Mouse (Mus musculus) left cerebral cortex, postnatal 4 days (tissue): ENCODE measurements around the gene Slit1. TPM values are rescaled to one million over a fixed set of nuclear protein-coding genes. Genes with fewer than 3 reads are reported as not detected.

Experiments
- DNase-seq: peaks from one replicate; pipeline ENCODE4 v3.0.0-alpha.2; 2022
- intact Hi-C: fragments of 180-260 bp; cut with DNase I; formaldehyde crosslinking; loops from one replicate; pipeline ENCODE4 v1.15.1; 2025
- total RNA-seq, 2 experiments: library from RNA; stranded (reverse); gene quantifications; 2 replicates each; pipeline ENCODE4 v1.2.3; 2021

Gene Slit1
- total RNA-seq, 2 experiments from 2014 or later: 56.8 to 70.8 TPM

DNA sequence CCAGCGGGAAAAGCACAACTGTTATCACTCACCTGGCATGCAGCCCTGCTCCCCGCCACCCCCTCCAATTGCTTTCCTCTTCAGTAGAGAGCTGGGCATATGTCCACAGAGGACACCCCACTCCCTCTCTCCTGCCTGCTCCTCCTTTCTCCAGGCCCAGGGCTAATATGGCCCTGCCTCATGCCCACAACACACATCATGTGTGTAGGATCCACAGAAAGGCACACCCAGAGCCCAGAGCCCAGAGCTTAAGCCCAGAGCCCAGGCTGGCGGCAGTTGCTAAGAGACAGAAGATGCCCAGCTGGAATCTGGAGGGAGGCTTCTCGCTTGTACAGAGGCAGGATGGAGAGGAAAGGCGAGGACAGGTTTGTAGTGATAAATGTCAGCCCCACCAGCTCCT, 49.7 kb downstream of the Slit1 start:
- intact Hi-C loops: no loop called here
- peak; percentile 48 for DNase-seq

DNA sequence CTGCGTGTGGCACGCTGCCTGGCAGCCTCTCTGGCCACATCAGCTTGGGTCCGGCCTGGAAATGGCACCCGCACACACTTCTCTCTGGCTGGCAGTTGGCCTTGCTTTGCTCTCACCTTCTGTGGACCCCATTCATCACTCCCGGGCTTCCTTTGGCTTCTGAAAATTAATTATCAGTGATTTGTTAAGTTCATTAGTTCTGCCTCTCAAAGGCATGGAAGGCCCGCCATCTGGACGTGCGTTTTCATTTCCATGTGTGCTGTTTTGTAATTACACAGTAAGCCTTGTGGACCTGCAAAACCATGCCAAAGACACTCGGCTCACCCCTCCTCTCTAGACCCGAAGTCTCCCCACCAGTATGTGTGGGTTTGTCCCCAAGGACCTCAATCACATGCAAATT, 53.4 kb downstream of the Slit1 start:
- intact Hi-C loops: no loop called here
- peak; percentile 73 for DNase-seq

DNA sequence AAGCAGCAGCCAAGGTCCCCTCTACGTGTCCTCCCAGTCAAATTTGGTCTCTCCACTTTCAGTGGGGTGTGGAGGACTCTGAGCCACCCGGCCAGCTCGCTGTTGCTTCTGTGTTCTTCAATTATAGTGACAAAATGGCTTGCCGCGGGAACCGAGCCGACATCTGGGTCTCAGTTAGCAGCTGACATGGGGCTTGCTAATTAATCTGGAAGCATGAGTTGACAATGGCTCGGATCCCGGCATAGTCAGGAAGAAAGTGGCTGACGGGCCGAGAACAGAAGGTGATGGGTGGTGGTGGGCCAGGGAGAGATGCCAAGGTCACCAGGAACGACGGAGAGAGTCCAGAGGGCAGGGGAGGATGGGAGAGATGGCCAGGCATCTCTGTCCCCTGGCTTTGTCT, 55.2 kb downstream of the Slit1 start:
- peak; percentile 88 for DNase-seq
- intact Hi-C loops: no loop called here

DNA sequence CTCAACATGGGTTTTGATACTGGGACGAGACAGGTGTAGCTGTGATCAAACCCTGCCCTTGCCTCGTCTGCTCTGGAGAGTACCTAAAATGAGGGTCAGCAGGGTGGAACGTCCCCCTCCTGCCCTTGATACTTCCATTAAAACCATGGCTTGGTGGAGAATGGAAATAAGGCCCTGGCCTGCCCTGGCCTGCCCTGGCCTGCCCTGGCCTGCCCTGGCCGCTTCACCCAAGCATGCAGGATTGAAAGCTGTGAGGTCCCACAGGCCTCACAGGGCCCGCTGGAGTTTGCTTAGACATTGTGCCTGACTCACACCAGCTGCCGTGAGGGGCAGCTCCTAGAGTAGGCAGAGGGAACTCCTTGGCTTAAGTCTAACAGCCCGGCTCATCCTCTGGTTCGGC, 55.6 kb downstream of the Slit1 start:
- intact Hi-C loops: no loop called here
- no peak for DNase-seq

DNA sequence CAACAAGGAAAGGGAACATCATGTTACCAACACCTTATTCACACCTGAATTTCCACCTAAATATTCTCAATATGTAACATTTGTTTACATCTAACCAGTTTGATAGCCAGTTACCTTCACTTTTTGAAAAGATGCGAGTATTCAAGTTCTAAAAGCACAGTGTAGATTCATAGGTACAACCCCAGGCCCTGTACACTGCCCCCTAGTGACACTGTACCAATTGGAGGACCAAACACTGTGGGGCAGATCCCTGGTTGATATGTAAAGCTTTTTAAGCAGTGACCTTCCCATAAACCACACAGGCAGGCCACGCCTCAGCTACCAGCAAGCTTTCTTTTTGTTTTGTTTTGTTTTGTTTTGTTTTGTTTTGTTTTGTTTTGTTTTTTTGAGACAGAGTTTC, 57.3 kb downstream of the Slit1 start:
- intact Hi-C loops: no loop called here
- no peak for DNase-seq

DNA sequence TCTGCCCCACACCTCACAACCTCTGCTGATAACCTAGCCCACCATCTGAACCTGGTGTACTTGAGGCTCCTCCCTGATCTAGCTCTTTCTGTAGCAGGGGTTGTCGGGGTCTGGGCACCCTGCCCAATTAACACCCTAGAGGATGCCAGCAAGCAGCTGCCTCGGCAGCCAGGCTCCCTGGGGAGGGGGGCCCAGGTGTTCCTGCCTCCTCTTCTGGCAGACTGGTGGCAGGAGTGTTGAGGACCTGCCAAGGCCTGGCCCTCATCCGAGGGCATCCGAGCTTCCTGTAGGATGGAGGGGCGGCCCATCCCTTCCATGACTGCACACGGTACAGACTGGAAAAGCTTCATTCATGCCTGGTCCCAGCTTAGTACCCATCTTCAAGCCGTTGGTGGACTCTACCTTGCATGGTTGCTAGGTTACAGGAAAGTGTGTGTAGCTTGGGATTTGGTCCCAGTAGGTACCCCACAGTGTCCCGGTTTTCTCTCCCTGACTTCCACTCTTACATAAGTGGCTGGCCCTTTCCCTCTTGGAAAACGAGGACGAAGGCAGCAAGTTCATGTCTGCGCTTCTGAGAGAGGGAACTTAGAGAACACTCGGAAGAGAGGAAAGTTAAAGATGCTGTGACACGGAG, 57.9 kb downstream of the Slit1 start:
- intact Hi-C loops: no loop called here
- peak; percentile 93 for DNase-seq

DNA sequence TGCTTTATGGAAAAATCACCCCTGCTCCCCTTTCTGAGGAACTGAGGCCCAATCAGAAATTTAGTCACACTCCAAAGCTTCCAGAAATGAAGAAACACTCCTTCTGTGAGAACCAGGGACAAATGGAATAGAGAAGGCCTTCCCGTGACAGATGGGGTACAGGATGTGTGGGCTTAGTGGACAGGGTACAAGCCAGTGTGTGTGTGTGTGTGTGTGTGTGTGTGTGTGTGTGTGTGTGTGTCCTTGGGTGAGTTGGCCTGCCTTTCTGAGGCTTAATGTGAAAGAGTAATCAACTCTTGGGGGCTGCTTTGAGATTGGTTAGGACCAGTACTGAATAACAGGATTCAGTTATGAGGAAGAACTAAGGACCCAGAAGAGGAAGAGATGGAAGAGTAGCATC, 58.6 kb downstream of the Slit1 start:
- DNase-seq: no peak

DNA sequence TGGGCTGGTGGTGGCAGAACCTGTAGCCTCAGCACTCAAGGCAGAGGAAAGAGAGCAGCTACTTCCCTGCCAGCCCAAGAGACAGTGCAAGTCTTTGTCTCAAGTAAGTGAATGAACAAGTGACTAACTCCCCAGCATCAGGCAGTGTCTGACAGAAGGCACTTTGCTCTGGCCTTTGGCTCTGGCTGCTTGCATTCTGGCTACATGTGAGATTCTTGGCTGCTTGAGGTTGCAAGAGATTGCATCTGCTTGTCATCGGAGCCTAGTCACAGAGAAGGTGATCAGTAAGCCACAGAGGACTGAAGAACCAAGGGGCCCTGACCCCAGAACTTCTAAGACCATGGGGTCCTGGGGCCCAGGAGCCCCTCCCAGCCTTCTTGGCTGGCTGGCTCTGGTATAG, 59.5 kb downstream of the Slit1 start:
- intact Hi-C loops: no loop called here
- no peak for DNase-seq

More for the DNA sequence above, 58.6 kb downstream of the Slit1 start:
- intact Hi-C loops: no loop called here

DNA sequence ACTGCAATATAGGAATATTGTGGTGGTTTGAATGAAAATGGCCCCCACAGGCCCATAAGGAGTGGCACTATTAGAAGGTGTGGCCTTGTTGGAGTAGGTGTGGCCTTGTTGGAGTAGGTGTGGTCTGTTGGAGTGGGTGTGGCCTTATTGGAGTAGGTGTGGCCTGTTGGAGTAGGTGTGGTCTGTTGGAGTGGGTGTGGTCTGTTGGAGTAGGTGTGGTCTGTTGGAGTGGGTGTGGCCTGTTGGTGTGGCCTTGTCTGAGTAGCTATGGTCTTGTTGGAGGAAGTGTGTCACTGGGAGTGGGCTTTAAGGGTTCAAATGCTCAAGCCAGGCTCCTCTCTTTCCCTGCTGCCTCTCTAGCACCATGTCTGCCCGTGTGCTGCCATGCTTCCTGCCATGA, 63.2 kb downstream of the Slit1 start:
- no peak for DNase-seq
- intact Hi-C loops: no loop called here

DNA sequence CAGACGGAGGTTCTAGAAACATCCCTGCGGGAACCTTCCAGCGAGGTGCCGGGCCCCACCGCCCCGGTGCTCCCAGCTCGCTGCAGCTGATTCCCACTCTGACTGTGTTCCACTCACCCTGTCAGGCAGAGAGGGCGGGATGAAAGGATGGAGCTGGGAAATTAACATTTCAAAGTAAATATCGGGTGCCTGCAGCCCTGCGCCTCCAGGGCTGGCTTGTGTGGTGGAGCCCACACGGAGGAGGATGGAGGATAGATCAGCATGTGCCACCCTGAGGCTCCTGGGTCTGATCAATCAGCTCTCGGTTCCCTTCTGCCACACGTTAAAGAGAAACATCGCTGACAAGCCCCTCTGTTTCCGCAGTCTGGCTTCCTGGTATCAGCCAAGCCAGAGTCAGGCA, 64.4 kb downstream of the Slit1 start:
- intact Hi-C loops: no loop called here
- DNase-seq: no peak

DNA sequence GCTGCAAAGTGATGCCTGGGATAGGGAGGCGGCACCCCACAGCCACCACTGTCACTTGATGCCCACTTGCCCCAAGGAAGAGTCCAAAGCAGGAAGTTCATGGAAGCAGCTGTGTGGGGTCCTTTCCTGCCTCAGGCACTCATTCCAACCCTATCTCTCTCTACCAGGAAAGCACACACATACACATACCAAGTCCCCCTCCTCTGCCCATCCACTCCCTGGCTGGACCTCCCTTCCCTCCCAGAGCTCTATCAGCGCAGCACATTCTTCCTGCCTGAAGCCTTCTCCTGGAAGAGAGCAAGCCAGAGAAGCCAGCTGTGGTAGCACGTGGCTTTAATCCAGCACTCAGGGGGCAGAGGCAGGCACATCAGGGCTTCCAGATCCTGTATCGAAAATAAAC, 65.9 kb downstream of the Slit1 start:
- no peak for DNase-seq
- intact Hi-C loops: no loop called here

DNA sequence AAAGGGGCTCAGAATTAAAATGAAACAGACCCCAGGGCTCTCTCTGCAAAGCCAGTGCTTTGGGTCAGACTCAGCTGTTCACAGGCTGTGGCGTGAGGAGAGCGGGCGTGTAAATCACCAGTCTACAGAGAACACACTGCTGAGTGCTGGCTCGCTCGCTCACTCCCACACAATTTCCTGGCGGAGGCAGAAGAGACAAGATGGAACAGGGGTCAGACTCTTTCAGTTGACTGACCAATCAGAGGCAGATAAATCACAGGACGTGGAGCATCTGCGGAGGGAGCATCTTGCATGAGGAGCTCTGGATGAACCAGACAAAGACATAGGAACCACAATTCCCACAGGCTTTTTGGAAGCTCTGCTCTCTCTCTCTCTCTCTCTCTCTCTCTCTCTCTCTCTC, 67.9 kb downstream of the Slit1 start:
- intact Hi-C loops: no loop called here
- DNase-seq: peak; percentile 59

DNA sequence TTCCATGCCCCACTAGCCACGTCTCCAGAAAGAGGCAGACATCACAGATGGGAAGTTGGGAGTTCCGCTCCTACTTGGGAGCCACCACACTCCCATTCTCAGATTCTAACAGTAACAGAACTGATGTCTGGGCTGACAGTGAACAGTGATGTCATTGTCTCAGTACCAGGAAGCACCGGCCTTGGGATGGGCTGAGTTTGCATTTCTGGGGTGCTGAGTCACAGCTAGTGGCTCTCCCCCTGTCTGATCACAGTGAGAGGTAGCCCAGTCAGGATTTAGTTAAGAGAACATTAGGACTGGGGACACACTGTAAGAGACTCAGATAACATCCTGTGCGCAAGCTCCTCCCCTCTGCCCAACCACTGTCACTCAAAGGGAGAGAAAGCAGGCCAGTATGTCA, 69.1 kb downstream of the Slit1 start:
- DNase-seq: no peak
- intact Hi-C loops: no loop called here

DNA sequence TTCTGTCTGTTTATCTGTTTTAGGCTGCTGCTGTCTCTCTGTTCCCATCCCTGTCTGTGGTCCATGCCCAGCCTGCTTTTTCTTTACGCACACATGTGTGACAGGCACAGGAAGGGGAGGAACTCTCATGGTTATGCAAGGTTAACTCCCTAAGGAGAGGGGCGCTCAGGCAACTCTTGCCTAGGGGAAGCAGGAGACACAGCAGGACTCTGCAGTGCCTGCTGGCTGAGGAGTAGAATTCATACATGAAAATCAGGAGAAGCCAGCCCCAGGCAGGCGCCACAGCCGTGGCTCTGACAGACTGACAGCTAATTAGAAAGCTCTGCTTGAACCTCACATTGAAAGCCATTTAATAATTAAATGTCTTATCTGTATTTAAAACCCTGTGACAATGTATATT, 70.6 kb downstream of the Slit1 start:
- intact Hi-C loops: no loop called here
- no peak for DNase-seq

DNA sequence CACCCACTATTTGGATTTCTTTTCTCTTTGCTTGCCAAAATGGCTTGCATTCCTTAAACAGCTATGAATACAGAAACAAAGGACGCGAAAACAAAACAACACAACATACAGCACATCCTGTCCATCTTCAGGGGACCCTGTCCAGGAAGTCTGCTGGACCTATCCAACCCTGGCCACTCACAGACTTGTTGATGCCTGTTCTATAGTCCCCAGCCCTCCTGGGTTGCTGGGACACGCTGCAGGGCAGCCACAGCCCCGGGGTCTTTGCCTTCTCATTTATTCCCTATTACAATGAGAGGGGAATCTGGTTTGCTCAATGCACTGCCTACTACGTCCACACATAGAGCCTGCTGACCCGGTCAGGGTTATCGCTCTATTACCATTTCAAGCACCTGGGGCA, 72.5 kb downstream of the Slit1 start:
- no peak for DNase-seq
- intact Hi-C loops: no loop called here

DNA sequence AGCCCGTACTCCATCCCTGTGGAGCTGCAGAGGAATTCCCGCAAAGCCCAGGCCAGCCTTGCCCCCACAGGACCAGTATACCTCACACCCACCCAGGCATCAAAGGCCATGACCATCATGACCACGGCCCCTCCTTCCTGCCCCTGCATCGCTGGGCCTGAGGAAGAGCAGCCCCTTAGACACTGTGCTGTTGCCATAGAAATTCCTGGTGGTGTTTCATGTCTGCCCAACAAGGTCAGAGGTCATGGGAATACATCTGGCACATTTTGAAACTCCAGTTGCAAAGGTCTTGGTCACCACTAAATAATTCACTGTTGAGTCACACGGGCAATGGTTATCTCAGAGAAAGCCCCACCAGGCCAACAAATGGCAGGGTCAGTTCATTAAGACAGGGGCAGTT, 73.0 kb downstream of the Slit1 start:
- intact Hi-C loops: no loop called here
- no peak for DNase-seq

DNA sequence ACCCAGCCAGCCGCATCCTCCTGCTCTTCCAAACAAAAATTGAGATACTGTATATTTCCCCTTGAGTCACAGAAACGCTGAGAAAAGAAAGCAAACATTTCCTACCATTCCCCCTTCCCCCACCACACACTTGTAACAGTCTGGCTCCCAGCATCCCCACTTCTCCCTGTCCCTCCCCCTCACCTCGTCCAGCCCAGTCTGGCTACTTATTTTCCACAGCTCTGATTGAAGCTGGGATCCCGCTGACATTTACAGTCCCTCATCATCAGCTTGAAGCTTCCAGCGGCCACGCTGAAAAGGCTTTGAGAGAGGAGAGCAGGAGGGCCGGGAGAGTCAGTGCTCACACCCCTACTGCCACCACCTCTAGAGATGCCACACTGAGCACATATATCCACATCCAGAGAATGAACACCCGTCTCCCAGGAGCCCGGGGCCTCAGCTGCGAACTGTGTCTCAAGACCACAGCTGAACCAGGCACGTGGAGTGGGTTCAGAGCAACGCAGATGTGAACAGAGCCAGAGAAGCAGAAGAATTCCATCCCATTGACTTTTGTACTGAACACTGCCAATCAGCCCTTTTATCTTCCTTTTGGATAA, 73.6 kb downstream of the Slit1 start:
- no peak for DNase-seq
- intact Hi-C loops: no loop called here

DNA sequence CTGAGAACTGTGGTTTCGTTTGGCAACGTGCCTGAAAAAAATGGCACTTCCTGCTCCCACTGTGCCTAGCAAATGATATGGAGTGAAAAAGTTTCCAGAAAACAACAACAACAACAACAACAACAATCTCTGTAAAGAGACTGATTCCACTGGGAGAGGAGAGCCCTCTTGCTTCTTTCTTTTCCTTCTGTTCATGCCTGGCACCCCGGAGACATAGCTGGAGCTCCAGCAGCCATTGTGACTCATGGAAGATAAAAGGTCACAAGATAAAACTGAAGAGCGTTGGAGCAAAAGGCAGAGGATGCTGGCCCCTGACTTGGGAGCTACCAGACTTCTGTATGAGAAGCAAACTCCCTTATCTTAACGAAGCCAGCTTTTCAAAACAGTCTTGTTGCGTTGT, 75.9 kb downstream of the Slit1 start:
- intact Hi-C loops: no loop called here
- no peak for DNase-seq

DNA sequence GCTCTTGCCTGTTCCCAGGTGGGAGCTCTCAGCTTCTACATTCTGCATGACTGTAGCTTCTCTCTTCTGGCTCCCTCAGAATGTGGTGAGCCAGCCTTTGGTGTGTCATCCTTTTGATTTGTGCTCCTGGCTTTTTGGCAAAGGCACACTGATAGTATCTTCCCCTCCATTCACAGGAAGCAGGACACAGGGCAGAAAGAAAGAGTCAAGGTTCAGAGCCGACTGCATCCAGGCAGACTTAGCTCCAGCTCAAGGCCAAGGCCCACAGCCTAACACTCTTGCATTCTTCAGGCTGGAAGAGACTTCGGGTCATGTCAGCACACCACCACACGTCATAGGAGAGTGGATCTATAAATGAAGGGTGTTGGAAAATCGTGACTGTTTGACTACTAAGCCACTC, 77.5 kb downstream of the Slit1 start:
- intact Hi-C loops: no loop called here
- DNase-seq: no peak

DNA sequence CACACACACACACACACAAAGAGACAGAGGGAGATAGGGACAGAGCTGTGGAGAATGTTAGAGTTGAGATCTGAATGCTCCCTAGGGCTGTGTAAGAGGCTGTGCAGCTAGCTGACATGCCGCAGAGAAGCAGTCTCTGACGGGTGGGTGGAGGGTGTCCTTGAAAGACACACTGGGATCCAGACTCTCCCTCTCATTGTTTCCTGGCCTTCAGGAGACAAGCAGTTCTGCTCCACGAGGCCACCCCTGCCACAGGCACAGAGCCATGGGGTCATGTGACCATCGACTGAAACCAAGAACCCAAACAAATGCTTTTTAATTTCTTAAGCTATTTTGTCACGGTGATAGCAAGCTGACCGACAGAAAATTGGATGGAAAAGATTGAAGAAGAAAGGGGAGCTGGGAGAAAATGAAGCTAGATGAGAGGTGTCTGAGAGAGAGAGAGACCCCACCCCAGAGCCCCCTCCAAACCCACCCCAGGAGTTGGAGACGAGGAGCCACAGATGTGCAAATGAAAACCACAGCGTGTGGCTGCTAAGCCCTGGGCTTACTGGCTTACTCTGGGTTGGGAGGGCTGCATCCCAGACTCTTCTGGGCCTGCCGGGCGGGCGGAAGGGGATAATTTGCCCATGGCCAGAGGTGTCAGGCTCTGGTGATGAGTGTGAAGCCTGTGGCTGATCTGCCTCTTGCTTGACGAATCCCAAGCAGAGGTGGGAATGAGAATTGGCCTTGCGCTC, 79.8 kb downstream of the Slit1 start:
- intact Hi-C loops: no loop called here
- DNase-seq: peak; percentile 47

DNA sequence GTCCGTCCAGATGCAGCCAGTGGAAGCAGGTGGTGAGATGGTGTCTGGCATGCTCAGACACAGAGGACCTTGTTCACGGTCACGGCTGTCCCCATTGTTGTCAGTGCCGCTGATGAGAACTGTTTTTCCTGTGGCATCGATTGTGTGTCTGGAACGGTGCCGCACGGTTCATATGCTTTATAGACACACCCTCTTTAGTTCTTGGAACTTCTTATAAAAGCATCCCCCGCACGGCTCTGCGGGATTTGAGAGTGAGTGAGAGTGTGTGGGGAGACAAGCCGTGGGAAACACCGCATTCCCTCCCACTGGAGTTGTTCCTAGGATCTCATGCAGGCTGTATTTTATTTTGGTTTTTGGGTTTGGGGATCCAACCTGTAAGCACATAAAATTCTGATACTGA, 82.0 kb downstream of the Slit1 start:
- intact Hi-C loops: no loop called here
- DNase-seq: no peak

DNA sequence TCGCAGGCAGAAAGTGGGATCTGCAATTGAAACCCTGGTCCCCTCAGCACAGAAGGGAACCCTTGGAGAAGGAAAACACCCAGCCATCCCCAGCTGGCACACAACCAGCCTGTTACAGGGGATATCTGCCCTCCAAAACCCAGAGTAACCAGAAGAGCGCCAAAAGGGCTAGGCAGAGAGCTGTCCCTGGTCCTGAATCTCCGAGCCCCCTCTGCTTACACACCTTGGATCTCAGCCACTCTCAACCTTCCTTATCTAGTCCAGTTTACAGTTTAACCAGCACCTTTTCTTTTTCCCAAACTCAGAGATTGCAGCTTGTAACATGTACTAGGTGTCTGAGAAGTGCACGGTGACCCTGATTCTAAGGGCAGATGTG, 82.5 kb downstream of the Slit1 start:
- peak; percentile 44 for DNase-seq

More for the DNA sequence above, 82.5 kb downstream of the Slit1 start:
- intact Hi-C loops: no loop called here
